Mouse (Mus musculus) liver, embryonic 14.5 days (tissue): ENCODE data around the gene Lrrtm3.

Source experiments
- CTCF ChIP-seq: IDR thresholded peaks from 2 replicates; pipeline ENCODE4 v1.5.1; 2016; ENCODE audit warnings: antibody characterized with exemption, low read depth, control low read depth
- EP300 ChIP-seq: IDR thresholded peaks from 2 replicates; pipeline ENCODE4 v1.6.1; 2016; ENCODE audit warnings: antibody characterized with exemption, low read depth

- TF ChIP-seq CTCF (no peak), EP300 (no peak)
Observed at GRCm38 (mm10) chr10:64063704-64064103, 26.4 kb downstream of the Lrrtm3 start.
